Mouse (Mus musculus) heart, adult 2 months (tissue): ENCODE data around the gene Ctdspl2. TPM values are rescaled to one million over a fixed set of nuclear protein-coding genes. Genes with fewer than 3 reads are reported as not detected.

Experiments used
- DNase-seq, 2 experiments: peaks; one replicate each; pipeline ENCODE4 v3.0.0; 2021
- H3K27ac ChIP-seq: fragments of 200-600 bp; 2 replicates; pipeline ENCODE4 v1.8.1; 2022
- H3K27me3 ChIP-seq: fragments of 200-500 bp; 2 replicates; pipeline ENCODE4 v1.6.1; 2012; ENCODE audit warnings: mild to moderate bottlenecking, low read length, inconsistent platforms, mixed read lengths; ENCODE audit not compliant: control insufficient read depth, insufficient read depth
- H3K36me3 ChIP-seq: fragments of 200-500 bp; 2 replicates; pipeline ENCODE4 v1.6.1; 2012; ENCODE audit warnings: low read length, inconsistent platforms; ENCODE audit not compliant: control insufficient read depth, insufficient read depth
- H3K4me1 ChIP-seq: fragments of 200-500 bp; 2 replicates; pipeline ENCODE4 v1.6.1; 2011; ENCODE audit warnings: low read length; ENCODE audit not compliant: control insufficient read depth, insufficient read depth
- H3K4me3 ChIP-seq: fragments of 200-600 bp; 2 replicates; pipeline ENCODE4 v1.8.1; 2022
- H3K79me2 ChIP-seq: fragments of 200-500 bp; replicated peaks from 2 replicates; pipeline ENCODE4 v1.6.1; 2012; ENCODE audit warnings: mild to moderate bottlenecking, inconsistent platforms, low read length, moderate library complexity, mixed read lengths; ENCODE audit not compliant: control insufficient read depth, insufficient read depth
- H3K9ac ChIP-seq: fragments of 200-500 bp; 2 replicates; pipeline ENCODE4 v1.6.1; 2012; ENCODE audit warnings: low read depth, mild to moderate bottlenecking, control low read depth, inconsistent platforms, low read length, mixed read lengths
- CTCF ChIP-seq: fragments of 200-600 bp; IDR thresholded peaks from 2 replicates; pipeline ENCODE4 v1.8.1; 2022; ENCODE audit warnings: antibody characterized with exemption, mild to moderate bottlenecking, moderate library complexity
- EP300 ChIP-seq: fragments of 200-500 bp; IDR thresholded peaks from 2 replicates; pipeline ENCODE4 v1.6.1; 2011; ENCODE audit warnings: low read depth, low read length, control low read depth; ENCODE audit not compliant: insufficient read depth
- POLR2A ChIP-seq: fragments of 200-500 bp; IDR thresholded peaks from 2 replicates; pipeline ENCODE4 v1.6.1; 2011; ENCODE audit warnings: mild to moderate bottlenecking, low read depth, low read length, control low read depth; ENCODE audit not compliant: insufficient read depth
- WGBS: fragments of 180-500 bp; shearing (Covaris S2); methylation state at CpG from one replicate; pipeline ENCODE4 v1.1.7; 2018; 5-methylcytosine and 5-hydroxymethylcytosine counted together
- intact Hi-C: fragments of 180-260 bp; cut with DNase I; formaldehyde crosslinking; loops from one replicate; pipeline ENCODE4 v1.15.1; 2025
- microRNA-seq, 2 experiments: library from miRNA; unstranded; fragments of <30 nt; microRNA quantifications; one replicate each; pipeline ENCODE4 v1.2.0; 2021
- polyA plus RNA-seq: library from polyadenylated mRNA; depleted of rRNA; stranded (reverse); fragments of >200 nt; gene quantifications from 2 replicates; pipeline ENCODE4 v1.2.3, GENCODE M21; 2012; rRNA removed
- total RNA-seq, 2 experiments: library from RNA; stranded (reverse); gene quantifications; 2 replicates each; pipeline ENCODE4 v1.2.3; 2021

Gene Ctdspl2
- total and polyA plus RNA-seq, 3 experiments, result 3.1 to 12.6 (median 12.1) TPM

DNA sequence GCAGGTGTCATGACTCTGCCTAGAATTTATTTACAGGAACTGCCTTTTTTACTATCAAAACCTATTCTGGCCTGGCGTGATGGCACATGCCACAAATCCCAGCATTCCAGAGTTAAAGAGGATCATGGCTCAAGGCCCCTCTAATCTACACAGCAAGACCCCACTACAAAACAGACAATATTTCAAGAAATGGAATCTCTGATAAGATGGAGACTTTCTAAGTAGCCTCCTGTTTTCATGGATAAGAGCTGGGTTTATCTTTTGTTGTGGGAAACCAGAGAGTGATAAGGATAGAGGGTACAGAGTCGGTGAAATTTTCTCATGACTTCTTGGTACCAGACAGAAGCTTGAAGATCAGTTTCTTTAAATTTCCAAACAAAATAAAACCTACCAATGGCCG is 80.3 kb downstream of the Ctdspl2 start:
- Histone ChIP-seq H3K79me2 (peaks cover 3% of the 10 kb centered on the region; the same call in 1 of the 2 replicates), H3K36me3 (peaks cover 19% of the 10 kb centered on the region), H3K27ac (no peak overlapping the region), H3K4me1 (peaks cover 2% of the 10 kb centered on the region; the same call in 1 of the 2 replicates), H3K9ac (no peak overlapping the region), H3K27me3 (no peaks in the 10 kb centered on the region), H3K4me3 (no peak overlapping the region)
- 66% methylated on average over 3 of the region's 3 CpGs for WGBS
- intact Hi-C loops, result no loop called here
- no peak for DNase-seq
- TF ChIP-seq POLR2A (no peak), EP300 (no peak)

DNA sequence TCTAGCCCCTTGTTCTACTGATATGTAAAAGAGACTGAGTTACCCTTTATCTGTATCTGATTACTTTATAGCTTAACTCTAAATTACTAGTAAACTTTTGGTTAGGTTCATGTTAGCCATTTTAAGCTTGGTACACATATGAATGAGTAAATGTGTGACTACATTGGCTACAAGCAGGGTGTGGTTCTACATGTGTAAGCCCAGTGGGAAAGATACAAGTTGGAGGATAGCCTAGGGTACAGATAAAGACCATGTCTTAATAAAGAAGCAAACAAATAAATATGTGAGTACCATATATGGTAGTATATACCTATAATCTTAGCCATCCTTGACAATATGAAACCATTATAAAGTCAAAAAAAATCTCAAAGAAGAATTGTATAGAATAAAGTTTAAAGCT is 88.1 kb downstream of the Ctdspl2 start:
- H3K36me3 ChIP-seq, result peaks cover 8% of the 10 kb centered on the region
- H3K27me3 ChIP-seq, result no peaks in the 10 kb centered on the region
- TF ChIP-seq EP300, result no peak
- no peak for TF ChIP-seq CTCF
- no peak for TF ChIP-seq POLR2A
- no peaks in the 10 kb centered on the region for H3K4me1 ChIP-seq
- intact Hi-C loops, result no loop called here
- no peak overlapping the region for H3K4me3 ChIP-seq
- H3K79me2 ChIP-seq, result no peaks in the 10 kb centered on the region
- no peak overlapping the region for H3K9ac ChIP-seq
- H3K27ac ChIP-seq, result no peak overlapping the region
- DNase-seq, result no peak

DNA sequence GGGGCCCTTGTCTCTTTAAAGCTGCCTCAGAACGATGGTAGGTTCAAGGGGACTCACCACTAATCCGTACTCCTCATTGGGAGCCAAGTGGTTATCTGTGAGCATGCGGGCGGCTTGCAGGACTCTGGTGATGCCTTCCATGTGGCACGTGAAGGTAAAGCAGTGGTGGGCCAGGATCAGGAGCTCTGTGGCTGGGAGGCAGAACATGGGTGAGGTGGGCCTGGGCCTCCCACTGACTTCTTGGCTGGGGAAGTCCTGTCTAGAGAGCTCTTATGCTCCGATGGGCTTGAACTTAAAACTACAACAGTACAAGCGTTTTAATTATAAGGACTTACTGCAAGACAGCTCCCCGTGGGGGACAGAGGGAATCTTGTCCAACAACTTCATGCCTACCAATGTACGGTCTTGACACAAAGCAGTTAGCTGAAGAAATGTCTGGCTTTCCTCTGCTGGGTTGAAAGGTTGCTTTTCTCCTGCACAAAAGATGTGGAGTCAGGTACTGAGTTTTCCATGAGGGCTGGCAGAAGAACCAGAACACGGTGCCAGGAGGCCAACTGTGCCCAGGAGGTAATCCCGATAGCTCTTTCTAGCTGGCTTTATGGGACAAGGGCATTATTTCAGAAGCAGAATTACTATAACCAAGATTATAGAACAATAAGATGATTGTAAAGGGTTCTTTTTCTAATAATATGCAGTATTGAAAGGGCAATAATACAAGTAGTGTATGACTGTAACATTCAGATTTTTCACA is 103.7 kb downstream of the Ctdspl2 start:
- DNase-seq, result peak in 1 of 2 experiments; percentile 11
- Histone ChIP-seq H3K4me1 (no peaks in the 10 kb centered on the region; the same call in 1 of the 2 replicates), H3K27me3 (no peaks in the 10 kb centered on the region), H3K79me2 (no peaks in the 10 kb centered on the region), H3K4me3 (no peak overlapping the region), H3K27ac (no peak overlapping the region), H3K36me3 (no peaks in the 10 kb centered on the region), H3K9ac (no peak overlapping the region)
- TF ChIP-seq EP300, result no peak
- no peak for TF ChIP-seq CTCF
- no peak for TF ChIP-seq POLR2A
- intact Hi-C loops, result no loop called here
- WGBS, result 72% methylated on average over 11 of the region's 11 CpGs

Small RNA genes within 50 kb of the gene (microRNA-seq; reads per million reads assigned to microRNA genes)
- gene Gm47314, result 0 reads per million in 2 experiments

Other genes with a start within 250 kb of the Ctdspl2 start
- gene Frmd5, start 148.9 kb upstream of the Ctdspl2 start, total RNA-seq, result 100 to 1,000 TPM; 124 to 245 TPM
- 197 and 281 TPM in 2 replicates for gene Frmd5, start 148.9 kb upstream of the Ctdspl2 start, polyA plus RNA-seq
- gene Casc4, start 89.0 kb upstream of the Ctdspl2 start, total RNA-seq, result 10 to 100 TPM in 1 of 2 experiments, 1 to 10 TPM in 1; 7.8 to 10.8 TPM
- 2.9 and 3.3 TPM in 2 replicates for gene Casc4, start 89.0 kb upstream of the Ctdspl2 start, polyA plus RNA-seq
- not detected for gene Mageb3, start 91 bp downstream of the Ctdspl2 start, total RNA-seq
- not detected in 2 replicates for gene Mageb3, start 91 bp downstream of the Ctdspl2 start, polyA plus RNA-seq
- 10 to 100 TPM; 20.0 to 22.2 TPM for gene Eif3j1, start 72.5 kb downstream of the Ctdspl2 start, total RNA-seq
- gene Eif3j1, start 72.5 kb downstream of the Ctdspl2 start, polyA plus RNA-seq, result 4.7 and 15.6 TPM in 2 replicates
- gene Spg11, start 162.4 kb downstream of the Ctdspl2 start, total RNA-seq, result 10 to 100 TPM; 10.8 to 11.3 TPM
- 3.8 and 6.7 TPM in 2 replicates for gene Spg11, start 162.4 kb downstream of the Ctdspl2 start, polyA plus RNA-seq
- gene B2m, start 191.7 kb downstream of the Ctdspl2 start, total RNA-seq, result 100 to 1,000 TPM; 201 to 240 TPM
- gene B2m, start 191.7 kb downstream of the Ctdspl2 start, polyA plus RNA-seq, result 400 and 574 TPM in 2 replicates
- not detected for gene Trim69, start 204.7 kb downstream of the Ctdspl2 start, total RNA-seq
- 0.15 TPM in 1 of 2 replicates, not detected in the other for gene Trim69, start 204.7 kb downstream of the Ctdspl2 start, polyA plus RNA-seq
- not detected for gene Patl2, start 230.2 kb downstream of the Ctdspl2 start, total RNA-seq
- gene Patl2, start 230.2 kb downstream of the Ctdspl2 start, polyA plus RNA-seq, result not detected in 2 replicates
- not detected for gene Terb2, start 230.3 kb downstream of the Ctdspl2 start, total RNA-seq
- gene Terb2, start 230.3 kb downstream of the Ctdspl2 start, polyA plus RNA-seq, result not detected in 2 replicates